Mouse (Mus musculus) brain, embryonic 14.5 days (tissue): Measurements from ENCODE around the gene Anpep.

Experiments
- CTCF ChIP-seq: fragments of 200-500 bp; IDR thresholded peaks from 2 replicates; pipeline ENCODE4 v1.5.1; 2012; ENCODE audit warnings: inconsistent platforms, mild to moderate bottlenecking, moderate library complexity, borderline replicate concordance; ENCODE audit not compliant: insufficient read depth, insufficient read length; ENCODE audit errors: extremely low read depth
- POLR2A ChIP-seq: fragments of 200-500 bp; IDR thresholded peaks from 2 replicates; pipeline ENCODE4 v1.6.1; 2012; ENCODE audit warnings: mild to moderate bottlenecking, inconsistent platforms, borderline replicate concordance; ENCODE audit not compliant: poor library complexity, insufficient read depth, insufficient read length, severe bottlenecking; ENCODE audit errors: extremely low read depth

DNA sequence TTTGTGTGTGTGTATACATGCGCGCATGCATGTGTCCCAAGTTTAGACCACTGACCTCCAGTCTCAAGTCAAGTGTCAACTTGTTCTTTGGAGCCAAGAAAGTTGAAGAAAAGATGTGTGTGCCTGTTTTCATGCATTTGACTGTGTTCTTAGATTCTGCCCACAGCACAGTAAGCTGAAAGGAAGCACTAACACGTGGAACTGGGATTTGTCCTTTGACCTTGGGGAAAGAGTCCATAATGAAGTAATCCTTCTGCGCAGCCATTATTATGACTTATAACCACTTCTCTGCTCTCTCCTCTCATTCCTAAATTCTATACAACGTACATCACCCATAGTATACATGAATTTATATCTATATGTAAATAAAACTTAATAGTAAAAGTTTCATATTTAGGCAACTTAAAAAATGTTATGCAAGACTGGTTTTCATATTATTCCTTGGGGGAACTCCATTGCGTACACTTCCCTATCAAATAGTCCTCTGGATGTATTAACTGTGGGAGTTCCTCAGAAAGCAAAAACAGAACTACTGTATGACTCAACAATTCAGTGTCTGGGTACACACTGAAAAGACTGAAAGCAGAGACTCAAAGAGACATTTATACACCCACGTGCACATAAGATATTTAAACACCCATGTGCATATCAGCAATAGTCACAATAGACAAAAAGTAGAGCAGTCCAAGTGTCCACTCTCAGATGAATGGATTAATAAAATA is 22.9 kb upstream of the Anpep start:
- TF ChIP-seq POLR2A = no peak
- no peak for TF ChIP-seq CTCF
